Mouse (Mus musculus) left cerebral cortex, adult 8-10 months (tissue): ENCODE results near the gene Mettl14. TPM values are rescaled to one million over a fixed set of nuclear protein-coding genes. Genes with fewer than 3 reads are reported as not detected.
"Not testable (repeated sequence)": the region's sequence is repeated elsewhere in the genome, so short reads cannot be mapped to it uniquely, and the experiment has no call there.

ENCODE experiments used
- DNase-seq, 2 experiments: peaks; one replicate each; pipeline ENCODE4 v3.0.0; 2022; ENCODE audit warnings: low spot score in 2 of 2
- total RNA-seq, 4 experiments: library from RNA; stranded (reverse); gene quantifications; 2 replicates each; pipeline ENCODE4 v1.2.4; 2022

Gene Mettl14
- 10 to 100 TPM; 12.6 to 17.4 (median 13.3) TPM for total RNA-seq

DNA sequence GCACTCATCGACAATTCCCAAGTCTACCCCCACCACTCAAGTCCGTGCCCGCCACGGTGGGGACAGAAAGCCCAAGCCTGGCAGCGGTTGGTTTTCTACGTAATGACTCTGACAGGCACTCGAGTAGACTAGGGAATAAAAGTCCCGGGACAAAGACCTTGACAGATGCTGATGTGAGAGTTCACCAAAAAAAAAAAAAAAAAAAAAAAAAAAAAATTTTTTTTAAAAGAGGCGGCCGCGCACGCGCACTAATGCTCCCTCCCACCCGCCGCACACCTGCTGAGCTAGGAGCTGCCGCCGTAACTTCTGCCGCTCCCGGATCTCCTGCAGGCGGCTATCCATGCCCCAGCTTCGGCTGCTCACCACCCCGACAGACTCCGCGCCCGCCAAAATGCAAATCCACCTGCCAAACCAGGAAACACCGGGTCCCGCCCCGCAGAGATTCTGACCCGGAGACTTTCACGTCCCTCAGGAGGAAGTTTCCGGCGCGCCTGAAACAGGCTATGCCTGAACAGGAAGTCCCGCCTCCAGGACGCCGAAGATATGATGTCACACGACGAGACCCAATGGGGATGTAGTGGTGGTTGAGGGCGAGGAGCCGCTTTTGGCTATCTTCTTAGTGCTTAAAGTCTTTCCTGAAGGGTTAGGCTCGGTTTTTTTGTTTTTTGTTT, at the start of gene Mettl14:
TSS of gene Mettl14 (minus strand) at position 623 of the 671 bp plus-strand sequence.
- peak; percentile 83 to 97 for DNase-seq

DNA sequence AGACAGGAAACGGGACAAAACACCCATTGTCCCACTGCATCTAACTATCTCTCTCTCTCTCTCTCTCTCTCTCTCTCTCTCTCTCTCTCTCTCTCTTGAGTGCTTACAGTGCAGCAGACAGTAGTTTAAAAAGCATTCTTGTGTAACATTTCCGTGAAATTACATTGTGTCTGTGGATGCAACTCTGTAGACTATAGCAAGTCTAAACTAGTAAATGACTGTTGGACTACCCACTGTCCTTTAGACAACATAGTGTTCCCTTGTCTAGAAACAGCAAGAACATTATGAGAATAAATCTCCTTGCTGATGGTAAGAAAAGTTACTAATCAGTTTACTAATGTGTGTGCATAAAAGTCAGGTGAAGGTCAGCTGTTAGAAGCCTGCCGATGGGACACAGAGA, 47.5 kb upstream of the Mettl14 start:
- no peak for DNase-seq

DNA sequence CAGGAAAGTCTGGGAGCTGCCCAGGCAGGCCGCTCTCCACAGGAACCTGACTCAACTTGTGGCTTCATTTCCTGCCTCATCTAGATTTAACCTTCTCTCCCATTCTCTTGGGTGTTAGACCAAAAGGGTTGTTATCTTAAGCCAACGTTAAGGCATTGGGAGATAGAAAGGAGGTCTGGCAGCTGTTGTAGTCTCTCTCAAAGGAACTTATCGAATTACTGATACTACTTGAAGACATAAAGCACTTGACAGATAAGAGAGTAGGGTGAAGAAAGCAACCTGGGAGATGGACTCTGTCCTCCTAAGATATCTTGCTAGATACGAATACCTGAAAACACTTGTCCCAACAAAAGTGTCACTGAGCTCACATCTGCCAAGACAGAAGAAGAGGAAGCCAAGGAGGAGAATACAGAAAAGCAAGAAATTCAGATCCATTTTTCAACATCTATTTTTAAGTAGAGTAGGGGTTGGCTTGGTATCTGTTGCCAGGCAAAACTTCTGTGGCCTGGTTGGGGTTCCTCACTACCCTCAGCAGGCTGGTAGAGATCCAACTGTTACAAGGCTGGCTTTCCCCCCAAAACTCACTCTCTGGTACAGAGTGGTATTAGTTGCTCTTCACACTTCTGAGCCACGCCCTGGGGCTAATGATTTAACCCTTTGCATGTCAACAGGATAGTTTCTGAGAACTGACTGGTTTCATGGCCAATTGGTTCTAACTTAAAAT, 46.2 kb upstream of the Mettl14 start:
- no peak for DNase-seq

DNA sequence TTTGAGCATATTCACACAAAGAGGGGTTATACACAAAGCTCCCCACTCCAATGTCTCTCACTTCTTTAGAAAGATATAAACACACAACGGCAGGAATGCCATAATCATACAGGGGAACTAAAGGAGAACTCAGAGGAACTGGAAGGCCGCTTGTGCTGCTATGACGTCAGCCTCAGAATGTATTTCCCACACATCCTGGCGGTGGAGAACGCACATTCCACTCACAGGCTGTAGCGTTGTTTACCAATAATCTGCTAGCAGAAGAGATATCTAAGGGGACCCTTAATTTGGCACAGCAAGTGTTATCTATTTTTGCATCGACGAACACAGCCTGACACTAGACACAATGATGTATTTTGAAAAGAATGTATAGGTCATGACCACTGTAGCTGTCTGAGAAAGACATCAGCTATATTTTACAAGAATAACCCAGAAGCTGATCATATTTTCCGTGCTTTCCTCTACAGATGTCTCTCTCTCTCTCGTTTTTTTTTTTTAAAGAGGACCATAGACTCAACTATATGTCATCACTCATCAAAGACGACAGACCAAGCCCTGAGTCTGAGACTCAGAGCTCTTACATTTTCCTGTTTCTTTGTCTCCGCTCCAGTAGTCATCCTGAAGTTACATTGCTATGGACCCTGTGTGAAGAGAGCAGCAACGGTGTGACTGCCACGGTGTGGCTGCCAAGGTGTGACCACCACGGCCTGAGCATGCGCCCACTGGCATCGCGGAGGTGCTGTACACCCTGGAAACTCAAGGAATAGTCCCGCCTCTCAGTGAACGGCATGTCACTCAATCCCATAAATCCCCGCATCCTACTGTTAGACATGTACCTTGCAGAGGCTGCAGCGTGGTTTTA, 43.9 kb upstream of the Mettl14 start:
- DNase-seq = no peak

DNA sequence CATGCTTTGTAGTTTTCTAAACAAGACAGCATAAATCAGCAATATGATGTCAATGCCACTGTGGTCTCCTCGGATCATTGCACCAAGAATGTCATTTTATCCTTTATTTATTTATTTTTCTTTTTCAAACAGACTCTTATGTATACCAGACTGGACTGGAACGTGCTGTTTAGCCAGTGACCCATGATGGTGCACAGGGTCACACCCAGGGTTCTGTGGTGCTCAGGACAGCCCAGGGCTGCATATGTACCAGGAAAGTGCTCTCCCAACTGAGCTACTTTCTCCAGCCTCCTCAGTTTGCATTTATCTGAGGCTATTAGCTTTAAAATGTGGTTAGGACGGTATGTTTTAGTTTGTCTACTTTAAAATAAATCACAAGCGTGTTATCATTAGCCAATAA, 42.1 kb upstream of the Mettl14 start:
- DNase-seq = no peak

DNA sequence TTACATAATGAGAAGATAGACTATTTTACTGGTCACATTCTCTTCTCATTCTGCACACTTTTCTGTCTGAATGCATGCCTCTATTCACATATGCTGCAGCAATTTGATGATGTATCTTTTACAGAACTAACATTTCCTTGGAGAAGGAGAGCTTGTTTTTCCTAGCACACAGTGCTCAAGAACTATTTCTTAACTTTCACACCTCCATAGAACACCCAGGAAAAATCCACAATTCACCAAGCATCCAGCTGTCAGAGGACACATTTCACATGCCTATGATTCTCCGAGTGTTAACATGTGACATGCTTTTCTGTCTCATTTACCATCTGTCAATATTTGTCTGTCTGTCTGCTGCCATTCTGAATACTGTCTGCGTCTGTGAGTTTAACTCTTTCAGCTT, 39.7 kb upstream of the Mettl14 start:
- DNase-seq = no peak

DNA sequence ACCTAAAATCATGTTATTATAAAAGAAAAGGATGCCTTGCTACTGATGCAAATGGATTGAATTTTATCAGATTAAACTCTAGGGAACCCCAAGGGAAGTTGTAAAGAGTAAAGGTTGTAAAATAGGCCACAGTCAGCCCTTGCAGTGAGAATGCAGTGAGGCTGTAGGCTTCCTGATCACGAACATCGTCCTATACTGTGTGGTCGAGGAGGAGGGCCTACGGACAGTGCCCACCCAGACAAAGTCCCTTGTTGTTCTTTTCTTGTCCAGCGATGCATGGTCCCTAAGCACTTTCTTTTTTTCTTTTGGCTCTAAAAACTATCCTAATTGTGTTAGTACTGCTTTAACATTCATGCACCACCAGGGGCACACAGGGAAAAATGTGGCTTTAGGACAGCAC, 27.3 kb upstream of the Mettl14 start:
- DNase-seq = no peak

DNA sequence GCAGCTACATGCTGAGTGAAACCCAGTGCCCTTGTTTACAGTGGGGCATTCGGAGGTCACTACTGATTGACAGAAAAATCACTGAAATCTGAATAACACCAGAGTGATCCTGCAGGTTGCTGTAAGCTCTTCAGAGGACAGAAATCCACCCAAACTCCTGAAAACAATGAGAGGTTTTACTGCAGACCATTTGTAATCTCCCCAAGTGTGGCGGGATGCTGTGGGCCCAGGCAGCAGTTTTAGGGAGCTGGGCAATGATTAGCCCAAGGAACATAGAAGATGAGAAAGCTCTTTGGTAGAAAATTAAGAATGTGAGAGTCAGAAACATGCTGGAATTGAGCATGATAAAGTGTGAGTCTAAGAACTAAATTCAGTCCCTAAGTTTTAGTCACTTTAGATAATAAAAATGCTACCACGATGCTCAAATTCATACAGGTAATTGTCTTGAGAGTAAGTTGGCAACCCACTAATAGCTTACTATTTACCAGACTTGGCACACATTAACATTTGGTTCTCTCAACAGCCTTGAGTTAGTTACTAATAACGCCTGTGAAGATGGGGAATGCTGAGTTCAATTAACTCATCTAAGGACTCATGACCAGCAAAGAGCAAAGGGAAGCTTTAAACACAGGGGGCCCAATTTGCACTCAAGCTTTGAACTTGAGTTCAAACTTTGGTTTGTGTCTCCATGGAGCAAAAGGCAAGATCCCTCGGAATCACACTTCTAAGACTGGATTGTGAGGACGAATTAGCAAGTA, 26.1 kb upstream of the Mettl14 start:
- DNase-seq = no peak

DNA sequence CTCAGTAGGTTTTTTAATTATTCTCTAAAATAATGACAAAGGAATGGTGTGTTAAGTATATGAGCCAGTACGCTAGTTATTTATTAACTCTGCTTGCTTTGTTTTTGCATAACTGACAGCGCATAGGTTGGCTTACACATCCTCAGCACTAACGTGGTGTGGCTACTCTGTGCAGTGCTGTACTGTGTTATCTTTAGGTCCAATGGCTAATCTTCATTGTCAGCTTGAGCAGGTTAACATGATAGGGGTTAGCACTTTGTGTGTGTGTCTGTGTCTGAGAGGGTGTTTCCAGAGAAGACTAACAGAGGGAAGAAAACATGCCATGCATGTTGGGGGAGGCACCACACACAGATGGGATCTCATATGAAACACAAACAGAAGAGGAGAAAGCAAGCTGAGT, 19.0 kb upstream of the Mettl14 start:
- DNase-seq = no peak

DNA sequence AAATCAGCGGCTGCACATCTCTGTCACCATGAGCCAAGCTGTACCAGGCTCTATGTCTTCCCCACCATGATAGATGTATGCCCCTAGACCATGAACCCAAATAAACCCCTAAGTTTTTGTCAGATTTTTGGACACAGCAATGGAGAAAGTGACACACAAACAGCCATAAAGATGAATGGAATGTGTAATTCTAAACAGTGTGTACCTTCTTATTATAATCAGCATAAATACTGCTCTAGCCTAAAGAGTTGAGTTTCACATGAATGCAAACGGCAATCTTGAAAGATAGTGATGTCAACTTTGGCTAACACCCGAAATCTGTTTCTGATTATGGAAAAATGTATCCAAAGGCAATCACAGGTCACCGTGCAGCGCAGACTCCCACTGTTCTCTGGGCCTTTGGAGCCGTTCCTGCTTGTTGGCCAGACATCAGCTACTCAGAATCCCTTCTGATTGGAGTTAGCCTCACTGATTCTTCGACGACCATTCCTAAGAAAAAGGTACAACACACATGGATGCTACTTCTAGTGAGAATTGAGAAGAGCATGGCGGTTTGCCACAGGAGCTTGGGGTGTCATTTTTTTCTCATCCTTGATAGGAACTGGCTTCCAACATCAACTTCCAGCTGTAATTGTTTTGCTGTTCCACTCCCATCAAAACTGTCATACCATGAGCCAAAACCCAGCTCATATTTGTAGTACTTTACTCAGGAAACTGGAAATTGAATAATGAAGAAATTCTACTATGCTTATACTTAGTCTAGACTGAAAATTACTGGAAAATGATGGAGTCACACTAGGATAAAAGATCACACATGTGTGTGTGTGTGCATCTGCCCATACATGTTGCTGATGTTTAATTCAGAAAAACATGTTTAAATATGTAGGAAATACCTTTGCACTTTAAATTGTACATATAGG, 11.9 kb upstream of the Mettl14 start:
- DNase-seq = no peak

DNA sequence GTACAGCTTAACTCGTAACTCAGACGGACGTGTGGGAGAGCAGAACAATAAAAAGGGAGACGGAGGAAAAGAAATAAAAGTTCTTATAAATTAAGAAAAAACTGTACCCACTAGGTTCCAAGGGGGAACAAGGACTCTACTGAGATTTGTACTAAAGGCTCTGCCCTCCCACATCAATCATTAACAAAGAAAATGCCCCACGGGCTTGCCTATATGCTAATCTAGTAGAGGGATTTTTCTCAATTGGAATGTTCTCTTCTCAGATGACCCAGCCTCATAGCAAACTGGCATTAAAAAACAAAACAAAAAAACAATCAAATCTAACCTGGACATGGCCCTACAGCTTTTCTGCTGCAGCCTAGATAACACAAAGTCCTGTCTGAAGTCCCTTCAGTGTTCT, 9.7 kb upstream of the Mettl14 start:
- DNase-seq = no peak

DNA sequence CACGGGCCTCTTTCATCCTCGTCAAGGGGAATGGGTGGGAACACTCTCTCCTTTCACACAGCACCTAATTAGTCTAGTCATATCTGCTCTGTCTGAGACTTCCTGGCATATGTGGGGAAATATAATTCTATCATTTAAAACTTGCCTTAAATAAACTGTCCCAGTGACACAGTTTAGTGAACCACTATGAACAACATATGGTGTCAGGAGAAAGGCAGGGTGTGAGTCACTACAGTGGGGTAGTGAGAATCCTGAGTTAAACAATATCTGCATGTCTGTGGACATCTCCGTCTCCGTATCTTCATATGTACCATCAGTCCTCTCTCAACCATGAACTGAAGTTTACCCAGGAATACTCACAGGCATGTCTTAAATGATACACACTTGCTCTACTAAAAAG, 5.3 kb upstream of the Mettl14 start:
- no peak for DNase-seq

DNA sequence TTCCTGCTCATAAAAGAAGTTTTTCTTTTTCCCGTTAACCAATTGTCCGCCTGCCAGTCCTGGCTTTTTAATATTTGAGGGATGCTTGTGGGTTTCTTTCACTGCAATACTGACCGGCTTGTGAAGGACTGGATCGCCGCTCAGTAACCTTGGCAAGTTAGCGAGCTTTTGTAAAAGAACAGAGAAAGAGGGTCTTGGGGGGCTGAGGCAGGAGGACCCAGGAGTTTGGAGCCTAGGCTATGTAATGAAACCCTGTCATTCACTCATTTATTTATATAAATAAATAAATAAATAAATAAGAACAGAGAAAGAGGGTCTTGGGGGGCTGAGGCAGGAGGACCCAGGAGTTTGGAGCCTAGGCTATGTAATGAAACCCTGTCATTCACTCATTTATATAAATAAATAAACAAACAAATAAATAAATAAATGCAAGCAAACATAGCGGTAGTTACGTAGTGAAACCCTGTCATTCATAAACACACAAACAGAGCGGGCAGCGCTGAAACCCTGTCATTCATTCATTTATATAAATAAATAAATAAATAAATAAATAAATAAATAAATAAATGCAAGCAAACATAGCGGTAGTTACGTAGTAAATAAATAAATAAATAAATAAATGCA, 361 bp upstream of the Mettl14 start:
- DNase-seq = not testable (repeated sequence)

DNA sequence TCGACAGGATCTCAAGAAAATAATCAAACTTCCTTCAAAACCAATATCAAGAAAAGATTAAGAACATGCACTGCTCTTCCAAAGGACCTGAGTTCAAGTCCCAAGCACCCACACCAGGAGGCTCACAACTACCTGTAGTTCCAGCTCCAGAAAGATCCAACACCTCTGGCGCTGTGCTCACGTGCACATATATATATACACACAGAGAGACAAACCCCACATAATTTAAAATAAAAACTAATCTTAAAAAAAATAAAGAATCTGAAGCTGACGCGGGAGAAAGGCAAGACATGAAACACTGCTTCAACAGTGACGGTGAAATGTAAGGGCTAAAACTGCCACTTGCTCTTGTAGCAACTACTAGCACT, 806 bp downstream of the Mettl14 start:
- DNase-seq = no peak

DNA sequence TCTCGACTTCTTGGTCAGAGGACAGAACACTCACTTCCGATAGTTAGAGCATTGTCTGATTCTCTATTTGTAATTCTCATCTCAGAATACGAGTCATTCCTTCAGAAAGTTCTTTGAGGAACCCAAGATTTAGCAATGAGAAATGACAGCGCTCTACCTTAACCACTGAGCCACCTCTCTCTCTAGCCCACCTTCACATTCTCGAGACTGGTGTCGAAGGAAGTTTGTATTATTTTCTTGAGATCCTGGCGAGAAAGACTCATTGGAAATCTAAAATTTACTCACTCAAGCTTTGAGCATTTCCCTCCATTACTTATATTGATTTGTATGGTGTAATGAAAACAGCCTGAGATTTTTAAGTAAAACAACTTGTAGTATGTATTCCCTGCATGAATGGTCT, 1.5 kb downstream of the Mettl14 start:
- DNase-seq = no peak

DNA sequence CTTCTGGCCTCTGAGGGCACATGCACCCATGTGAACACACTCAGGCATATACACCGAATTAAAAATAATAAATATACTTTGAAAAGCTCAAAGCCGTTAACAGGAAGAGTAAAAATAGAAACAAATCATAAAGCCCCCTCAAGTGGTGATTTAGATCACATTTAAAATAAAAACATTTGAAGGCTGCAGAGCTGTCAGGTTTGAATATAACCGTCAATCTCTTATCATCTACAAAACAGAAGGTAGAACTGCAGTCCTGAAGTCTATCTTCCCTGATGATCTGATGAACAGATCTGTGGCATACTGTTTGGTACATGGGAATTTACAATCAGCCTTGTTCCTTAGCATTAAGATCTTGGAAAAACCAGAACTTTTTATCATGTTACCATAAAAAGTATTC, 9.3 kb downstream of the Mettl14 start:
- no peak for DNase-seq

DNA sequence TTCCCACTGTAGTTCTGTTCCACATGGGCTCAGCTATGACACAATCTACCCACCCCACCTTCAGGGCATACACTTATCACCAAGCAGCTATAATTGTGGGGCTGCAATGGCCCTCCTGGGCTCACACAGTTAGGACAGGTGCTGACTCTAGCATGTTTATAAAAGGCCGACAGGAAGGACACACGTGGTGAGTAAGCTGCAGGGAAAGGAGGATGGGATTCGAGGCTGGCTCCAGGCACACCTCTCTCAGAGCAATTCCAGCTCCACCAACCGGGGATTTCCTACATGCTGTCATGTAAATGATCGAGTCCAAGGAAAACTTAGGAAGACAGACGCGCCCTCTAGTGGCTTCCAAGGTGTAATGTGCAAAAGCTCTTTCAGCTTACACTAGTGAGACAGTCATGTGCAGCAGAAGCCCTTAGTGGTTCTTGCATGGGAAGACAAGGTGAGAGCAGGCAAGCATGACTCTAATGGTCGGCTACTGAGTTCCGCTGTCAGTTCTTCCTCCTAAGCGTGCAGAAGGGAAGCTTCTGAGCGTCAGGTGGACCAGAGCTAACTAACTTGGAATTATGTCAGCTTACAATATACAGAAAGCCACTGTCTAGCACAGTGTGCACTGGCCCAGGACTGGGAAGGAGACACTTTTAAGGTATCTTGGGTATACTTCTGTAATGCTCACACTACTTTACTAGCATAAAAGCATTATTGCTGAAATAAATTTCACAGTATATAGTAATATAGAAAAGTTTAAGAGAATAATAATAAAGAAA, 14.0 kb downstream of the Mettl14 start:
- DNase-seq = peak; percentile 31 to 51

DNA sequence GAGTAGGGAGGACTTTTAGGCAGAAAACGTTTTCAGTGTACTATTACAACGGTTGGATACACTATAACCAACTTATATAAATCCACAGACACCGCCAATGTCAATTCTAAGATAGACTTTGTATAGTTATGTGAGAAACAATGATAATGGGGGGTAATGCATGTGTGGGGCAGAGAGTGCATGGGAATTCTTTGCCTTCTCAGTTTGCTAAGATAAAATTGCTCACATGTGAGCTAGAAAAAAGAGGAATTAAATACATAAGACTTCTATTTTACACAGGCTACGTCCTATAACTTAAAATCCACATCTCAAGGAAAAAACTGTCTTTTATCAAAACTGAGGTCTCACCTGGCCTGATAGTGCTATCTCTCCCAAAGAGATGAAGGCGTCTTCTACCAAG, 15.0 kb downstream of the Mettl14 start:
- no peak for DNase-seq

DNA sequence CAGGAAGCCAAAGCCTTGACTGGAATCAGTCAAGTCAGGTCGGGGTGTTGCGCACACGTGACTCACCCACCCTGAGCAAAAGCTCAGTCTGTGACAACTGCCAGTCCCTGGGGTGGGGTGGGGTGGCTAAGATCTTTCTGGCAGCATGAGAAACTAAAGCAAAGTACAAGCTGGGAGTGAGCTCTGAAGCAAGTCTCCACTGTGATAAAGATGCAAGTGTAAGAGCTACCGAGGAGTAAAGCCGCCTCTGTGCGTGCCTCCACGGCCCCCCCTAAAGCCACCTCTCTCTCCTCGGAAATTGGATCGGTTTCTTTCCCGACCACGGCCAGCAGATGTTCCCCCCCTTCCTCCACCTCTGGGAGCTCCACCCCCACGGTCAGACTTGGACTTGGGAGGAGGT, 16.7 kb downstream of the Mettl14 start:
- DNase-seq = no peak
